Mouse (Mus musculus): ENCODE results near the gene Gsdma3.

DNA sequence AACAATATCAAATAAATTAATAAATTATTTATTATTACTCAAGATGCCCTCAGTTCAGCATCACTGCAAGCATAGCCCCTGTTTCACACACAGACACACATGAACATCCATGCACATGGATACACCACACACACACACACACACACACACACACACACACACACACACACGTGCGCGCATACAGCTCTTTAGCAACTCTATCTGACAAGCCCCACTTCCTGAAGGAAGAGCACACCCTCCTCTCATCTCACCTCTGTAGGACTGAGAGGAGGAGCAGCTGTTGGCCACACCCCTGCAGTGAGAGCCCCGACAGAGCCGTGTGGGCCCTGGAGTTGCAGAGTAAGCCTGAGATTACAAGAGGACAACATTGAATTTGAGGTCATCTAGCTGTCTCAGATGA, 13.9 kb downstream of the Gsdma3 start:
- no peak for TF ChIP-seq CTCF (IDR thresholded peaks at IDR 0.05; ENCODE audit: low read depth)
- TF ChIP-seq EP300 (optimal IDR thresholded peaks at IDR 0.05), result no peak
